Mouse (Mus musculus) induced T-regulatory cell, adult 2 months (primary cell): ENCODE measurements around the gene Rasl10a.

Experiments used
- DNase-seq: peaks from one replicate; pipeline ENCODE4 v3.0.0-alpha.2; 2012; ENCODE audit warnings: low read depth

Gene Rasl10a

GRCm38 (mm10) chr11:5057856-5058641, at the start of gene Rasl10a:
Gene Rasl10a (plus strand): TSS chr11:5058128.
- peak; percentile 65 for DNase-seq

- DNase-seq, result no peak
These were observed 49.1 kb upstream of the Rasl10a start for GRCm38 (mm10) chr11:5008867-5009266.

GRCm38 (mm10) chr11:5009354-5010074, 48.4 kb upstream of the Rasl10a start:
- DNase-seq, result no peak

GRCm38 (mm10) chr11:5010205-5010604, 47.7 kb upstream of the Rasl10a start:
- no peak for DNase-seq

GRCm38 (mm10) chr11:5011480-5011879, 46.4 kb upstream of the Rasl10a start:
- no peak for DNase-seq

GRCm38 (mm10) chr11:5012213-5012715, 45.7 kb upstream of the Rasl10a start:
- DNase-seq, result no peak

- peak; percentile 37 for DNase-seq
These were observed 42.2 kb upstream of the Rasl10a start for GRCm38 (mm10) chr11:5015720-5016119.

GRCm38 (mm10) chr11:5016286-5016685, 41.6 kb upstream of the Rasl10a start:
- DNase-seq, result no peak

- no peak for DNase-seq
These were observed 40.4 kb upstream of the Rasl10a start for GRCm38 (mm10) chr11:5017506-5017905.

GRCm38 (mm10) chr11:5025108-5025507, 32.8 kb upstream of the Rasl10a start:
- no peak for DNase-seq

GRCm38 (mm10) chr11:5028228-5028627, 29.7 kb upstream of the Rasl10a start:
- no peak for DNase-seq

GRCm38 (mm10) chr11:5032706-5033105, 25.2 kb upstream of the Rasl10a start:
- DNase-seq, result no peak

- no peak for DNase-seq
These were observed 24.8 kb upstream of the Rasl10a start for GRCm38 (mm10) chr11:5033136-5033535.

- no peak for DNase-seq
These were observed 22.5 kb upstream of the Rasl10a start for GRCm38 (mm10) chr11:5035421-5035820.

- no peak for DNase-seq
These were observed 20.6 kb upstream of the Rasl10a start for GRCm38 (mm10) chr11:5037146-5037854.

- DNase-seq, result no peak
These were observed 17.3 kb upstream of the Rasl10a start for GRCm38 (mm10) chr11:5040585-5040984.

GRCm38 (mm10) chr11:5041144-5041780, 16.7 kb upstream of the Rasl10a start:
- no peak for DNase-seq

GRCm38 (mm10) chr11:5042645-5043381, 15.1 kb upstream of the Rasl10a start:
- DNase-seq, result peak; percentile 13

GRCm38 (mm10) chr11:5046321-5046926, 11.5 kb upstream of the Rasl10a start:
- no peak for DNase-seq

- DNase-seq, result no peak
These were observed 6.3 kb upstream of the Rasl10a start for GRCm38 (mm10) chr11:5051629-5052028.
